Mouse (Mus musculus): ENCODE measurements around the gene Nsa2.

Gene Nsa2

GRCm38 (mm10) chr13:97086316-97086715 is 51.4 kb downstream of the Nsa2 start:
- DNase-seq: no peak

DNA sequence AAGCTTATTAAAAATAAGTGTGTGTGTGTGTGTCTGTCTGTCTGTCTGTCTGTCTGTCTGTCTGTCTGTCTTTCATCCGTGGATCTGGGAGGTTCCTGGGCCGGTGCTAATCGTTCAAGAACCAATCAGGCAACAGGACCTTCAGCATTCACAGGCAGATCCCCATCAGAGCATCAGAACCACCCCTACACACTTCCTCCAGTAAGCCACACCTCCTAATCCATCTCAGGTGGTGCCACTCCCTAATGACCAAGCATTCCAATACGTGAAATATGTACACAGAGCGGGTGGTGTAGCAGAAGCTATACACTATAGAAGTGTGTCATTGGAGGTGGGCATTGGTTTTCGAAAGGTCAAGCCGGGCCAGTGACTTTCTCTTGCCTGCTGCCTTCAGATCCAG is 55.3 kb downstream of the Nsa2 start:
- no peak for DNase-seq

- DNase-seq: no peak
Measured at GRCm38 (mm10) chr13:97080615-97081014, 57.1 kb downstream of the Nsa2 start.

DNA sequence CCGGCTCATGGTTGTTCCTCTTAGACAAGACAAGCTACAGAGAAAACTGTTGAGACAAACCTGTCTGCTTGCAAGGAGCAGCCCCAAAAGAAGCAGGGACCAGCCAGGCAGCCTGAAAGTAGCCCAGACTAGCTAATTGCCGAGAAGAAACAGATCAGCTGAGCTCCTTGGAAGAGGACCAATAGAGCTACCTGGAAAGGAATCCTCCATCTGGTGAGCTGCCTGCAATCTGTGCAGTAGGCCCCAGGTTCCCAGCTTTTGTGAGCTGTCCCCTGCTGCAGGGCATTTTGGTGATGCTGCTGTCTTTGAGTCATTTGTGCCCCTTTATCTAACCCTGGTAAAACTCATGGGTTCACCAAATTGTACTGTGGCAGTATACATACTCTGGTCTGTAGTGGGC is 57.5 kb downstream of the Nsa2 start:
- DNase-seq: peak; percentile 61
